Mouse (Mus musculus) erythroblast, embryonic 14.5 days (primary cell): ENCODE measurements around the gene Pfdn4.

Experiments
- GATA1 ChIP-seq: IDR thresholded peaks from 2 replicates; pipeline ENCODE4 v1.6.1; 2012; ENCODE audit warnings: low read length, inconsistent platforms, mixed read lengths
- TAL1 ChIP-seq: IDR thresholded peaks from 3 replicates; pipeline ENCODE4 v1.6.1; 2012; ENCODE audit warnings: low read length, inconsistent platforms, mixed read lengths

- TF ChIP-seq GATA1: no peak
- TF ChIP-seq TAL1: no peak
Measured at GRCm38 (mm10) chr2:170544950-170545349, 48.7 kb downstream of the Pfdn4 start.
